Mouse (Mus musculus) lung, adult 2 months (tissue): ENCODE measurements around the gene Siglecg. TPM values are rescaled to one million over a fixed set of nuclear protein-coding genes. Genes with fewer than 3 reads are reported as not detected.
A peak's percentile ranks its signal among the peaks of the same experiment; 100 is the strongest.
"Not testable (repeated sequence)": the region's sequence is repeated elsewhere in the genome, so short reads cannot be mapped to it uniquely, and the experiment has no call there.

Experiments
- DNase-seq: peaks from one replicate; pipeline ENCODE4 v3.0.0; 2022
- H3K4me1 ChIP-seq: fragments of 200-500 bp; 2 replicates; pipeline ENCODE4 v1.6.1; 2011; ENCODE audit warnings: low read length; ENCODE audit not compliant: control insufficient read depth, insufficient read depth
- H3K4me3 ChIP-seq: fragments of 200-500 bp; replicated peaks from 2 replicates; pipeline ENCODE3; 2011; ENCODE audit warnings: low read depth, mild to moderate bottlenecking, control low read depth, low read length; ENCODE audit errors: extremely low read depth
- CTCF ChIP-seq: fragments of 200-500 bp; IDR thresholded peaks from 2 replicates; pipeline ENCODE4 v1.5.1; 2011; ENCODE audit warnings: mild to moderate bottlenecking, low read length, control low read depth; ENCODE audit not compliant: insufficient read depth
- POLR2A ChIP-seq: fragments of 200-500 bp; IDR thresholded peaks from 2 replicates; pipeline ENCODE4 v1.6.1; 2011; ENCODE audit warnings: low read depth, mild to moderate bottlenecking, control low read depth, low read length, borderline replicate concordance; ENCODE audit errors: extremely low read depth
- WGBS: fragments of 180-500 bp; shearing (Covaris S2); methylation state at CpG from one replicate; pipeline ENCODE4 v1.1.7; 2018; 5-methylcytosine and 5-hydroxymethylcytosine counted together
- polyA plus RNA-seq: library from polyadenylated mRNA; depleted of rRNA; stranded (reverse); fragments of >200 nt; gene quantifications from 2 replicates; pipeline ENCODE4 v1.2.3, GENCODE M21; 2012; rRNA removed

The Siglecg gene
- 17.5 and 18.9 TPM in 2 replicates for polyA plus RNA-seq

- no peak for DNase-seq
- WGBS: 60% methylated on average over 4 of the region's 4 CpGs
- TF ChIP-seq POLR2A (no peak), CTCF (no peak)
These were observed at the start of gene Siglecg for GRCm38 (mm10) chr7:43408131-43408553. Gene Siglecg, plus strand, starts transcription at chr7:43408204.

GRCm38 (mm10) chr7:43358556-43358955, 49.4 kb upstream of the Siglecg start:
- no peak for TF ChIP-seq POLR2A
- no peak for TF ChIP-seq CTCF
- no peak for DNase-seq
- no peaks in the 10 kb centered on the region for H3K4me1 ChIP-seq

More at GRCm38 (mm10) chr7:43408131-43408553, at the start of gene Siglecg:
- H3K4me1 ChIP-seq: no peaks in the 10 kb centered on the region
- H3K4me3 ChIP-seq: peak within 1 kb of the TSS; percentile 25

GRCm38 (mm10) chr7:43361442-43361841, 46.6 kb upstream of the Siglecg start:
- WGBS: 82% methylated on average over 1 of the region's 1 CpGs
- Histone ChIP-seq H3K4me3 (no peak overlapping the region), H3K4me1 (no peaks in the 10 kb centered on the region)
- TF ChIP-seq CTCF: no peak
- TF ChIP-seq POLR2A: no peak
- no peak for DNase-seq

More at GRCm38 (mm10) chr7:43358556-43358955, 49.4 kb upstream of the Siglecg start:
- WGBS: 82% methylated on average over 3 of the region's 3 CpGs
- no peak overlapping the region for H3K4me3 ChIP-seq

- no peak for TF ChIP-seq CTCF
- no peak for TF ChIP-seq POLR2A
- no peaks in the 10 kb centered on the region for H3K4me1 ChIP-seq
- H3K4me3 ChIP-seq: no peak overlapping the region
- 62% methylated on average over 4 of the region's 4 CpGs for WGBS
- DNase-seq: no peak
These were observed 46.0 kb upstream of the Siglecg start for GRCm38 (mm10) chr7:43362021-43362420.

- no peak for TF ChIP-seq POLR2A
- peak; percentile 36; the same call in 1 of the 2 replicates for TF ChIP-seq CTCF
- no peaks in the 10 kb centered on the region for H3K4me1 ChIP-seq
- peak; percentile 17 for DNase-seq
- H3K4me3 ChIP-seq: no peak overlapping the region
- WGBS: 16% methylated on average over 5 of the region's 5 CpGs
These were observed 29.8 kb upstream of the Siglecg start for GRCm38 (mm10) chr7:43378226-43378625.

- WGBS: 61% methylated on average over 8 of the region's 8 CpGs
- TF ChIP-seq POLR2A: no peak
- no peak for TF ChIP-seq CTCF
- Histone ChIP-seq H3K4me1 (no peaks in the 10 kb centered on the region), H3K4me3 (no peak overlapping the region)
- no peak for DNase-seq
These were observed 15.5 kb upstream of the Siglecg start for GRCm38 (mm10) chr7:43392349-43393121.

- Histone ChIP-seq H3K4me3 (no peak overlapping the region), H3K4me1 (no peaks in the 10 kb centered on the region)
- no peak for TF ChIP-seq CTCF
- TF ChIP-seq POLR2A: no peak
- DNase-seq: no peak
- 73% methylated on average over 2 of the region's 2 CpGs for WGBS
These were observed 8.5 kb upstream of the Siglecg start for GRCm38 (mm10) chr7:43399501-43399900.

GRCm38 (mm10) chr7:43402718-43403117, 5.3 kb upstream of the Siglecg start:
- no peak overlapping the region for H3K4me3 ChIP-seq
- WGBS: 23% methylated on average over 2 of the region's 2 CpGs
- DNase-seq: no peak
- TF ChIP-seq POLR2A (no peak), CTCF (no peak)
- no peaks in the 10 kb centered on the region for H3K4me1 ChIP-seq

GRCm38 (mm10) chr7:43407573-43407972, 431 bp upstream of the Siglecg start:
- DNase-seq: no peak
- TF ChIP-seq CTCF (no peak), POLR2A (no peak)
- H3K4me1 ChIP-seq: no peaks in the 10 kb centered on the region
- 62% methylated on average over 3 of the region's 3 CpGs for WGBS
- no peak overlapping the region for H3K4me3 ChIP-seq

- Histone ChIP-seq H3K4me3 (no peak overlapping the region), H3K4me1 (no peaks in the 10 kb centered on the region)
- TF ChIP-seq CTCF: no peak
- no peak for TF ChIP-seq POLR2A
- 66% methylated on average over 3 of the region's 3 CpGs for WGBS
- no peak for DNase-seq
These were observed 1.1 kb downstream of the Siglecg start for GRCm38 (mm10) chr7:43409084-43409483.

- not testable (repeated sequence) for H3K4me3 ChIP-seq, DNase-seq, H3K4me1 ChIP-seq
- WGBS: 39% methylated on average over 4 of the region's 4 CpGs
These were observed 3.7 kb downstream of the Siglecg start for GRCm38 (mm10) chr7:43411724-43412123.
